Mouse (Mus musculus): ENCODE measurements around the gene Higd1a.

The Higd1a gene

GRCm38 (mm10) chr9:121880840-121881239 lies 22.7 kb upstream of the Higd1a start:
- peak; percentile 89 for DNase-seq

GRCm38 (mm10) chr9:121877052-121877740 lies 19.0 kb upstream of the Higd1a start:
- peak; percentile 79 for DNase-seq

- no peak for DNase-seq
These were observed 15.4 kb upstream of the Higd1a start for GRCm38 (mm10) chr9:121873578-121873977.

GRCm38 (mm10) chr9:121872062-121872683 lies 14.0 kb upstream of the Higd1a start:
- no peak for DNase-seq

- DNase-seq: no peak
These were observed 11.9 kb upstream of the Higd1a start for GRCm38 (mm10) chr9:121869973-121870515.

- no peak for DNase-seq
These were observed 11.3 kb upstream of the Higd1a start for GRCm38 (mm10) chr9:121869432-121869831.

GRCm38 (mm10) chr9:121868236-121868635 lies 10.1 kb upstream of the Higd1a start:
- no peak for DNase-seq

GRCm38 (mm10) chr9:121867632-121868031 lies 9.5 kb upstream of the Higd1a start:
- DNase-seq: peak; percentile 77

GRCm38 (mm10) chr9:121865425-121866008 lies 7.4 kb upstream of the Higd1a start:
- no peak for DNase-seq

- DNase-seq: peak; percentile 22
These were observed 6.7 kb upstream of the Higd1a start for GRCm38 (mm10) chr9:121864837-121865236.

- DNase-seq: no peak
These were observed 2.8 kb upstream of the Higd1a start for GRCm38 (mm10) chr9:121860921-121861320.

- DNase-seq: no peak
These were observed 1.2 kb upstream of the Higd1a start for GRCm38 (mm10) chr9:121859345-121859744.

GRCm38 (mm10) chr9:121857474-121858152 lies 549 bp downstream of the Higd1a start:
- DNase-seq: peak; percentile 98

GRCm38 (mm10) chr9:121856649-121857416 lies 1.3 kb downstream of the Higd1a start:
- DNase-seq: no peak

GRCm38 (mm10) chr9:121854246-121854645 lies 3.9 kb downstream of the Higd1a start:
- no peak for DNase-seq

GRCm38 (mm10) chr9:121847842-121848241 lies 10.3 kb downstream of the Higd1a start:
- no peak for DNase-seq

- DNase-seq: no peak
These were observed 11.0 kb downstream of the Higd1a start for GRCm38 (mm10) chr9:121847138-121847537.

GRCm38 (mm10) chr9:121846526-121847118 lies 11.5 kb downstream of the Higd1a start:
- DNase-seq: peak; percentile 60

GRCm38 (mm10) chr9:121842914-121843313 lies 15.2 kb downstream of the Higd1a start:
- no peak for DNase-seq

GRCm38 (mm10) chr9:121839622-121839965 lies 18.6 kb downstream of the Higd1a start:
- DNase-seq: no peak

GRCm38 (mm10) chr9:121838829-121839621 lies 19.1 kb downstream of the Higd1a start, which contains the start of gene Ccdc13:
Ccdc13 (minus strand) TSS chr9:121839461.
- DNase-seq: peak; percentile 90

Measured in lung, postnatal 10 days (tissue).